Comparison of ENCODE assay signal across 10 mouse cellular contexts in genomic region chr5:120492437-120492836, GRCm38 (mm10). TPM values are rescaled to one million over a fixed set of nuclear protein-coding genes. Genes with fewer than 3 reads are reported as not detected.
DNase-seq lines count a peak whose midpoint lies in the region; ATAC-seq and TF ChIP-seq lines count a peak whose summit lies in the region.
"Had no signal": no experiment of that assay in that cellular context is flagged by ENCODE, and none has a peak within 500 bp of the region (broad histone marks: within the 10 kb centered on the region; RNA-seq: fewer than 3 reads in every experiment).

No protein-coding gene starts in this region.

- H3K9ac ChIP-seq in lung, postnatal 0 days (replicated peaks; ENCODE audit: low read depth) = no peak overlapping the region
- no peak overlapping the region for H3K9ac ChIP-seq in neural tube, embryonic 11.5 days (ENCODE audit: low read length)
- H3K9ac ChIP-seq in heart, embryonic 11.5 days (ENCODE audit: low read depth, low read length) = no peak overlapping the region

- peak; percentile 58 for DNase-seq in gastrocnemius, postnatal 10 days
- DNase-seq in gastrocnemius, adult 18-20 months (ENCODE audit: low spot score) = no peak
- DNase-seq in lung, postnatal 0 days (ENCODE audit: low spot score) = no peak
- DNase-seq in lung, postnatal 14 days = no peak
- peak; percentile 66 for DNase-seq in neural tube, embryonic 11.5 days (ENCODE audit: low spot score)
- no peak for DNase-seq in thymus, adult 2 months

- H3K36me3 ChIP-seq in lung, postnatal 0 days (ENCODE audit: insufficient read depth, low read length) = 0 out of 2 replicates have a peak, but pooled peaks cover 10% of the 10 kb centered on the region
- H3K36me3 ChIP-seq in neural tube, embryonic 11.5 days (ENCODE audit: control insufficient read depth, insufficient read depth, low read length) = 0 out of 2 replicates have a peak, but pooled peaks cover 3% of the 10 kb centered on the region
- 0 out of 2 replicates have a peak, but pooled peaks cover under 1% of the 10 kb centered on the region for H3K36me3 ChIP-seq in heart, embryonic 11.5 days (ENCODE audit: control insufficient read depth, insufficient read depth, low read length)
- no peaks in the 10 kb centered on the region for H3K36me3 ChIP-seq in thymus, adult 2 months (ENCODE audit: control insufficient read depth, insufficient read depth, low read length)

- TF ChIP-seq CTCF in lung, postnatal 0 days (IDR thresholded peaks at IDR 0.05) = peak; percentile 62
- no peak for TF ChIP-seq CTCF in thymus, adult 2 months (IDR thresholded peaks at IDR 0.05; ENCODE audit: borderline replicate concordance, control insufficient read depth, extremely low read depth, insufficient read depth, low read length, poor library complexity)

- no peak for TF ChIP-seq EP300 in lung, postnatal 0 days (IDR thresholded peaks at IDR 0.05)

- no peaks in the 10 kb centered on the region for H3K27me3 ChIP-seq in lung, postnatal 0 days (replicated peaks; ENCODE audit: insufficient read depth, low read length)
- no peaks in the 10 kb centered on the region for H3K27me3 ChIP-seq in neural tube, embryonic 11.5 days (ENCODE audit: control insufficient read depth, insufficient read depth, low read length)
- no peaks in the 10 kb centered on the region for H3K27me3 ChIP-seq in heart, embryonic 11.5 days (ENCODE audit: control insufficient read depth, insufficient read depth, low read length)
- H3K27me3 ChIP-seq in thymus, adult 2 months (ENCODE audit: control insufficient read depth, insufficient read depth, low read length) = no peaks in the 10 kb centered on the region

- no peak overlapping the region for H3K4me3 ChIP-seq in lung, postnatal 0 days (ENCODE audit: low read depth, low read length)
- H3K4me3 ChIP-seq in neural tube, embryonic 11.5 days (ENCODE audit: low read depth, low read length) = no peak overlapping the region
- H3K4me3 ChIP-seq in heart, embryonic 11.5 days (ENCODE audit: low read depth, low read length) = no peak overlapping the region
- H3K4me3 ChIP-seq in thymus, adult 2 months (ENCODE audit: control insufficient read depth, insufficient read depth, low read length) = no peak overlapping the region

- H3K9me3 ChIP-seq in lung, postnatal 0 days (ENCODE audit: low read length) = no peaks in the 10 kb centered on the region
- no peaks in the 10 kb centered on the region for H3K9me3 ChIP-seq in neural tube, embryonic 11.5 days (ENCODE audit: control insufficient read depth, low read length)
- no peaks in the 10 kb centered on the region for H3K9me3 ChIP-seq in heart, embryonic 11.5 days (replicated peaks; ENCODE audit: control insufficient read depth, low read length)

- WGBS in lung, postnatal 0 days = 72% methylated on average over 11 of the region's 11 CpGs
- WGBS in neural tube, embryonic 11.5 days = 59% methylated on average over 11 of the region's 11 CpGs
- WGBS in heart, embryonic 11.5 days (ENCODE audit: insufficient replicate concordance) = 70% methylated on average over 11 of the region's 11 CpGs
- WGBS in thymus, adult 2 months = 93% methylated on average over 11 of the region's 11 CpGs

- no peak for TF ChIP-seq POLR2A in thymus, adult 2 months (IDR thresholded peaks at IDR 0.05; ENCODE audit: control insufficient read depth, extremely low read depth, insufficient read depth, low read length, poor library complexity)

- H3K4me2 ChIP-seq in lung, postnatal 0 days (replicated peaks; ENCODE audit: low read depth, low read length) = no peak overlapping the region
- H3K4me2 ChIP-seq in neural tube, embryonic 11.5 days (ENCODE audit: low read depth) = no peak overlapping the region
- no peak overlapping the region for H3K4me2 ChIP-seq in heart, embryonic 11.5 days

- no peaks in the 10 kb centered on the region for H3K4me1 ChIP-seq in lung, postnatal 0 days (ENCODE audit: insufficient read depth, low read depth, low read length)
- no peaks in the 10 kb centered on the region for H3K4me1 ChIP-seq in neural tube, embryonic 11.5 days (ENCODE audit: control insufficient read depth, insufficient read depth, low read length)
- H3K4me1 ChIP-seq in heart, embryonic 11.5 days (ENCODE audit: control insufficient read depth, insufficient read depth, low read length) = no peaks in the 10 kb centered on the region
- H3K4me1 ChIP-seq in thymus, adult 2 months (replicated peaks; ENCODE audit: control insufficient read depth, insufficient read depth, low read length) = peaks cover 3% of the 10 kb centered on the region; the same call in 1 of the 2 replicates

- no peak for ATAC-seq in lung, postnatal 0 days
- 0 out of 2 replicates have a peak, but pooled peaks have one; percentile 15 for ATAC-seq in common myeloid progenitor, adult 5-6 weeks (replicated peaks; ENCODE audit: low read depth, poor library complexity, severe bottlenecking)
- no peak for ATAC-seq in neural tube, embryonic 11.5 days (ENCODE audit: insufficient read depth, low FRiP score, low TSS enrichment)
- ATAC-seq in heart, embryonic 11.5 days (replicated peaks; ENCODE audit: insufficient number of reproducible peaks, low FRiP score, low TSS enrichment) = no peak

- H3K27ac ChIP-seq in lung, postnatal 0 days (ENCODE audit: low read length) = no peak overlapping the region
- H3K27ac ChIP-seq in neural tube, embryonic 11.5 days (ENCODE audit: low read depth, low read length) = no peak overlapping the region
- no peak overlapping the region for H3K27ac ChIP-seq in heart, embryonic 11.5 days (ENCODE audit: low read depth, low read length)
- no peak overlapping the region for H3K27ac ChIP-seq in thymus, adult 2 months (ENCODE audit: control insufficient read depth, insufficient read depth, low read length)

RNA-seq across cellular contexts. Expression of gene Plbd2, which starts 11.0 kb away (rescaled TPM):
- 10 to 100 TPM; 36.7 to 38.0 TPM for total RNA-seq in gastrocnemius, postnatal 10 days (2021)
- total RNA-seq in gastrocnemius, adult 18-20 months (2021) = 10 to 100 TPM; 46.9 to 52.2 TPM
- 63.1 and 69.2 TPM in 2 replicates for polyA plus RNA-seq in lung, postnatal 0 days (2015; fragmentation: Nextera tagmentation; extraction: Ambion mirVana)
- 5.0 and 7.7 TPM in 2 replicates for total RNA-seq in common myeloid progenitor, adult 5-6 weeks (2017)
- polyA plus RNA-seq in neural tube, embryonic 11.5 days (2014; fragmentation: Nextera tagmentation; extraction: Ambion mirVana) = 33.3 and 33.6 TPM in 2 replicates
- polyA plus RNA-seq in heart, embryonic 11.5 days (2014; fragmentation: Nextera tagmentation; extraction: Ambion mirVana) = 28.7 and 30.0 TPM in 2 replicates
- 31.5 and 32.4 TPM in 2 replicates for polyA plus RNA-seq in thymus, adult 2 months (2012; rRNA removed)

RNA-seq across cellular contexts. Expression of gene Sds, which starts 16.1 kb away (rescaled TPM):
- not detected for total RNA-seq in gastrocnemius, postnatal 10 days (2021)
- total RNA-seq in gastrocnemius, adult 18-20 months (2021) = under 1 TPM in 1 of 2 experiments, not detected in 1; 0.69 TPM
- not detected in 2 replicates for polyA plus RNA-seq in lung, postnatal 0 days (2015; fragmentation: Nextera tagmentation; extraction: Ambion mirVana)
- total RNA-seq in common myeloid progenitor, adult 5-6 weeks (2017) = not detected in 2 replicates
- polyA plus RNA-seq in neural tube, embryonic 11.5 days (2014; fragmentation: Nextera tagmentation; extraction: Ambion mirVana) = not detected in 2 replicates
- polyA plus RNA-seq in heart, embryonic 11.5 days (2014; fragmentation: Nextera tagmentation; extraction: Ambion mirVana) = 0.18 TPM in 1 of 2 replicates, not detected in the other
- 0.65 and 0.75 TPM in 2 replicates for polyA plus RNA-seq in thymus, adult 2 months (2012; rRNA removed)
- total RNA-seq: megakaryocyte, adult 5-6 weeks had no signal
- polyA plus RNA-seq: spleen, adult 2 months had no signal

RNA-seq across cellular contexts. Expression of gene Slc8b1, which starts 18.5 kb away (rescaled TPM):
- total RNA-seq in gastrocnemius, postnatal 10 days (2021) = 10 to 100 TPM; 15.1 to 20.0 TPM
- total RNA-seq in gastrocnemius, adult 18-20 months (2021) = 1 to 10 TPM; 8.5 to 8.6 TPM
- 12.1 and 14.7 TPM in 2 replicates for polyA plus RNA-seq in lung, postnatal 0 days (2015; fragmentation: Nextera tagmentation; extraction: Ambion mirVana)
- total RNA-seq in common myeloid progenitor, adult 5-6 weeks (2017) = 4.5 and 4.9 TPM in 2 replicates
- polyA plus RNA-seq in neural tube, embryonic 11.5 days (2014; fragmentation: Nextera tagmentation; extraction: Ambion mirVana) = 2.9 and 4.9 TPM in 2 replicates
- 1.6 and 2.1 TPM in 2 replicates for polyA plus RNA-seq in heart, embryonic 11.5 days (2014; fragmentation: Nextera tagmentation; extraction: Ambion mirVana)
- 21.9 and 29.1 TPM in 2 replicates for polyA plus RNA-seq in thymus, adult 2 months (2012; rRNA removed)

RNA-seq across cellular contexts. Expression of gene Sdsl, which starts 19.8 kb away (rescaled TPM):
- 1 to 10 TPM in 1 of 2 experiments, under 1 TPM in 1; 0.26 to 1.2 TPM for total RNA-seq in gastrocnemius, postnatal 10 days (2021)
- under 1 TPM in 1 of 2 experiments, not detected in 1; 0.41 TPM for total RNA-seq in gastrocnemius, adult 18-20 months (2021)
- polyA plus RNA-seq in lung, postnatal 0 days (2015; fragmentation: Nextera tagmentation; extraction: Ambion mirVana) = 1.7 and 1.8 TPM in 2 replicates
- total RNA-seq in common myeloid progenitor, adult 5-6 weeks (2017) = 27.1 and 34.4 TPM in 2 replicates
- 5.3 and 5.9 TPM in 2 replicates for polyA plus RNA-seq in neural tube, embryonic 11.5 days (2014; fragmentation: Nextera tagmentation; extraction: Ambion mirVana)
- 6.6 and 8.6 TPM in 2 replicates for polyA plus RNA-seq in heart, embryonic 11.5 days (2014; fragmentation: Nextera tagmentation; extraction: Ambion mirVana)
- 1.8 and 2.5 TPM in 2 replicates for polyA plus RNA-seq in thymus, adult 2 months (2012; rRNA removed)

Comparison
In these comparisons a context has a peak if more than half of its experiments do, and no peak if none do; other contexts are left out.
1. DNase-seq: peak in gastrocnemius, postnatal 10 days (single experiment) and neural tube, embryonic 11.5 days (single experiment); none in gastrocnemius, adult 18-20 months (single experiment), lung, postnatal 0 days (single experiment), lung, postnatal 14 days (single experiment) and thymus, adult 2 months (single experiment).